Mouse (Mus musculus) 416B (cell line): ENCODE data around the gene Thop1.
"Not testable (repeated sequence)": the region's sequence is repeated elsewhere in the genome, so short reads cannot be mapped to it uniquely, and the experiment has no call there.

Experiments used
- DNase-seq: peaks from one replicate; pipeline ENCODE4 v3.0.0; 2011; ENCODE audit warnings: low read depth

Thop1 gene

GRCm38 (mm10) chr10:81069836-81070235 is at the start of gene Thop1:
TSS of gene Thop1 (plus strand) at chr10:81070035.
- DNase-seq = peak; percentile 99

GRCm38 (mm10) chr10:81020207-81020606 is 49.6 kb upstream of the Thop1 start:
- DNase-seq = peak; percentile 14

- no peak for DNase-seq
Observed at GRCm38 (mm10) chr10:81021547-81022110, 48.2 kb upstream of the Thop1 start.

GRCm38 (mm10) chr10:81022744-81023143 is 47.1 kb upstream of the Thop1 start:
- DNase-seq = peak; percentile 46

GRCm38 (mm10) chr10:81024346-81024937 is 45.4 kb upstream of the Thop1 start:
- DNase-seq = peak; percentile 17

- no peak for DNase-seq
Observed at GRCm38 (mm10) chr10:81025047-81025621, 44.7 kb upstream of the Thop1 start.

GRCm38 (mm10) chr10:81025639-81026275 is 44.1 kb upstream of the Thop1 start, which contains the start of gene Diras1:
TSS of gene Diras1 (minus strand) at chr10:81025662.
- DNase-seq = no peak

- no peak for DNase-seq
Observed at GRCm38 (mm10) chr10:81026857-81027256, 43.0 kb upstream of the Thop1 start.

GRCm38 (mm10) chr10:81027331-81027730 is 42.5 kb upstream of the Thop1 start:
- DNase-seq = peak; percentile 55

GRCm38 (mm10) chr10:81028219-81028618 is 41.6 kb upstream of the Thop1 start:
- no peak for DNase-seq

- no peak for DNase-seq
Observed at GRCm38 (mm10) chr10:81029031-81029430, 40.8 kb upstream of the Thop1 start.

- DNase-seq = no peak
Observed at GRCm38 (mm10) chr10:81033586-81033985, 36.2 kb upstream of the Thop1 start.

GRCm38 (mm10) chr10:81036251-81036650 is 33.6 kb upstream of the Thop1 start:
- DNase-seq = peak; percentile 70

- DNase-seq = peak; percentile 99
Observed at GRCm38 (mm10) chr10:81036988-81037580, 32.8 kb upstream of the Thop1 start, which contains the start of gene Slc39a3. TSS of gene Slc39a3 (minus strand) at chr10:81037426.

GRCm38 (mm10) chr10:81041458-81042175 is 28.2 kb upstream of the Thop1 start:
- DNase-seq = peak; percentile 76

GRCm38 (mm10) chr10:81045246-81045645 is 24.6 kb upstream of the Thop1 start:
- not testable (repeated sequence) for DNase-seq

- peak; percentile 57 for DNase-seq
Observed at GRCm38 (mm10) chr10:81050645-81051044, 19.2 kb upstream of the Thop1 start.

- peak; percentile 61 for DNase-seq
Observed at GRCm38 (mm10) chr10:81051133-81051532, 18.7 kb upstream of the Thop1 start.

- no peak for DNase-seq
Observed at GRCm38 (mm10) chr10:81052577-81052976, 17.3 kb upstream of the Thop1 start.

GRCm38 (mm10) chr10:81055169-81055568 is 14.7 kb upstream of the Thop1 start:
- no peak for DNase-seq

- DNase-seq = not testable (repeated sequence)
Observed at GRCm38 (mm10) chr10:81055802-81056340, 14.0 kb upstream of the Thop1 start.
